Mouse (Mus musculus): Measurements from ENCODE around the gene Fbxo48. TPM values are rescaled to one million over a fixed set of nuclear protein-coding genes. Genes with fewer than 3 reads are reported as not detected.

The Fbxo48 gene
- polyA plus RNA-seq (2015; fragmentation: Nextera tagmentation; extraction: Ambion mirVana): 1.4 TPM in 2 replicates

DNA sequence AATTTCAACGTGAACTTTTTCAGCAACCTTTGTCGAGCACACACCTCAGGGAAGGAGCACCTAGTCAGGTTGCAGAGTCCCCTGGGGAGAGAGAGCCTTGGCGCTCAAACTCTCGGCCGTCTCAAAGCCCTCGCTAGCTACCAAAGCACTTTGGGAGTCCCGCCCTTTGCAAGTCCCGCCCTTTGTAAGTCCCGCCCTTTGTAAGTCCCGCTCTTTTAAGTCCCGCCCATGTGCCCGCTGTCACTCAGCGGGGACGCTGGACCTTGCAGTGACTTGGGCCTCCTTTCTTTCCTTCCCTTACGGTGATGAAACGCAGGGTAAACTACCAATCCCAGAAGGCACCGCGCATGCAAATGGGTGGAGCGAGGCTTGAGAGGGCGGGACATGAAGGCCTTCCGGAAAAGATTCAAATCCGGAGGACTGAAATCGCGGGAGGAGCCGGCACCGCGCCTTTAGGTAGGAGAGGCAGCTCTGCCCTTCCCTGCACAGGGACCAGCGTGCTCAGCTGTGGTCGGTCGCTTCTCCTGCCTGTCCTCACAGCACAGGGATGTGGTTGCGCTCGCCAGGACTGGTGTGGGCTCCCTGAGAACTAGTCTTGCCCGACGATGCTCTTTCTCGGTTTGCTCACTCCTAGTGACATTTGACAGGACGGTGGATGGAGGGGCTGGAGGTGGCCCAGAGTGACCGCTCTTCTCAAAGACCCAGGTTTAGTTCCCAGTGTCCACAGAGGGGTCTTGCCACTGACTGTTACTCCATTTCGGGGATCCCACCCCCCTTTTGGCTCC lies at the start of gene Fbxo48:
Gene Fbxo48 (plus strand): TSS at position 400 of the 785 bp plus-strand sequence.
- peaks cover 15% of the 10 kb centered on the region for H3K4me1 ChIP-seq (replicated peaks; ENCODE audit: control insufficient read depth, insufficient read depth, low read length)
- H3K4me3 ChIP-seq (ENCODE audit: low read length): peak within 1 kb of the TSS; percentile 70
- H3K9ac ChIP-seq (ENCODE audit: low read length): peak within 1 kb of the TSS; percentile 86
- peak within 1 kb of the TSS; percentile 92 for H3K4me2 ChIP-seq (ENCODE audit: low read depth, low read length)
- WGBS: under 1% methylated on average over 38 of the region's 38 CpGs
- H3K36me3 ChIP-seq (ENCODE audit: control insufficient read depth, insufficient read depth, low read length): no peaks in the 10 kb centered on the region
- H3K27me3 ChIP-seq (ENCODE audit: control insufficient read depth, insufficient read depth, low read depth, low read length): no peaks in the 10 kb centered on the region
- peak within 1 kb of the TSS; percentile 55 for H3K27ac ChIP-seq (ENCODE audit: low read length)
- H3K9me3 ChIP-seq (ENCODE audit: control insufficient read depth, low read length): no peaks in the 10 kb centered on the region
- ATAC-seq (ENCODE audit: low read depth): peak; percentile 99

- ATAC-seq (ENCODE audit: low read depth): peak; percentile 57; the same call in 1 of the 2 replicates
Observed at GRCm38 (mm10) chr11:16904302-16905011, 46.7 kb upstream of the Fbxo48 start.

GRCm38 (mm10) chr11:16905012-16905332 lies 46.2 kb upstream of the Fbxo48 start:
- WGBS: 56% methylated on average over 3 of the region's 3 CpGs
- H3K9me3 ChIP-seq (ENCODE audit: control insufficient read depth, low read length): no peaks in the 10 kb centered on the region
- ATAC-seq (ENCODE audit: low read depth): no peak

More at GRCm38 (mm10) chr11:16904302-16905011, 46.7 kb upstream of the Fbxo48 start:
- Histone ChIP-seq H3K27ac (ENCODE audit: low read length) (no peak overlapping the region), H3K36me3 (ENCODE audit: control insufficient read depth, insufficient read depth, low read length) (no peaks in the 10 kb centered on the region; the same call in 1 of the 2 replicates), H3K9ac (ENCODE audit: low read length) (no peak overlapping the region), H3K4me1 (replicated peaks; ENCODE audit: control insufficient read depth, insufficient read depth, low read length) (no peaks in the 10 kb centered on the region), H3K9me3 (ENCODE audit: control insufficient read depth, low read length) (no peaks in the 10 kb centered on the region), H3K4me2 (ENCODE audit: low read depth, low read length) (no peak overlapping the region), H3K4me3 (ENCODE audit: low read length) (no peak overlapping the region), H3K27me3 (ENCODE audit: control insufficient read depth, insufficient read depth, low read depth, low read length) (no peaks in the 10 kb centered on the region)
- WGBS: 71% methylated on average over 8 of the region's 8 CpGs

DNA sequence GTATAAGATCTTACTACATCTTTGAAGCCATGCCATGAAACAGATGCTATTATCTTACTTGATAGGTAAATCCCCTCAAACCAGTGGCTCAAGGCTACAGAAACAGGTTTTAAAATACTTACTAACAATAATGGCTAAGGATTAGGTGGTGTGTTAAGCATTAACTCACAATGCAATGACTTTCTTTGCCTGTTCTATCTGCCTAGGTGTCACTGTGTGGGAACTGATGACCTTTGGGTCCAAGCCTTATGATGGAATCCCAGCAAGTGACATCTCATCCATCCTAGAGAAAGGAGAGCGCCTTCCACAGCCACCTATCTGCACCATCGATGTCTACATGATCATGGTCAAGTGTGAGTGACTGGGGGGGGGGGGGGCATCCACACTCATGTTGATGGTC lies 44.6 kb upstream of the Fbxo48 start:
- no peaks in the 10 kb centered on the region for H3K9me3 ChIP-seq (ENCODE audit: control insufficient read depth, low read length)
- H3K27me3 ChIP-seq (ENCODE audit: control insufficient read depth, insufficient read depth, low read depth, low read length): no peaks in the 10 kb centered on the region
- no peaks in the 10 kb centered on the region for H3K4me1 ChIP-seq (replicated peaks; ENCODE audit: control insufficient read depth, insufficient read depth, low read length)
- H3K4me3 ChIP-seq (ENCODE audit: low read length): no peak overlapping the region
- WGBS: 86% methylated on average over 2 of the region's 2 CpGs
- H3K4me2 ChIP-seq (ENCODE audit: low read depth, low read length): no peak overlapping the region
- H3K27ac ChIP-seq (ENCODE audit: low read length): no peak overlapping the region
- no peak for ATAC-seq (ENCODE audit: low read depth)
- H3K36me3 ChIP-seq (ENCODE audit: control insufficient read depth, insufficient read depth, low read length): peaks cover under 1% of the 10 kb centered on the region
- H3K9ac ChIP-seq (ENCODE audit: low read length): no peak overlapping the region

More at GRCm38 (mm10) chr11:16905012-16905332, 46.2 kb upstream of the Fbxo48 start:
- no peaks in the 10 kb centered on the region for H3K4me1 ChIP-seq (replicated peaks; ENCODE audit: control insufficient read depth, insufficient read depth, low read length)
- no peak overlapping the region for H3K9ac ChIP-seq (ENCODE audit: low read length)
- no peaks in the 10 kb centered on the region; the same call in 1 of the 2 replicates for H3K36me3 ChIP-seq (ENCODE audit: control insufficient read depth, insufficient read depth, low read length)
- no peaks in the 10 kb centered on the region for H3K27me3 ChIP-seq (ENCODE audit: control insufficient read depth, insufficient read depth, low read depth, low read length)
- H3K4me3 ChIP-seq (ENCODE audit: low read length): no peak overlapping the region
- H3K27ac ChIP-seq (ENCODE audit: low read length): no peak overlapping the region
- no peak overlapping the region for H3K4me2 ChIP-seq (ENCODE audit: low read depth, low read length)

GRCm38 (mm10) chr11:16907517-16908129 lies 43.6 kb upstream of the Fbxo48 start:
- ATAC-seq (ENCODE audit: low read depth): no peak
- H3K4me2 ChIP-seq (ENCODE audit: low read depth, low read length): no peak overlapping the region
- H3K9me3 ChIP-seq (ENCODE audit: control insufficient read depth, low read length): no peaks in the 10 kb centered on the region
- no peak overlapping the region for H3K9ac ChIP-seq (ENCODE audit: low read length)
- no peak overlapping the region for H3K4me3 ChIP-seq (ENCODE audit: low read length)
- WGBS: 85% methylated on average over 1 of the region's 1 CpGs
- no peak overlapping the region for H3K27ac ChIP-seq (ENCODE audit: low read length)
- H3K4me1 ChIP-seq (replicated peaks; ENCODE audit: control insufficient read depth, insufficient read depth, low read length): no peaks in the 10 kb centered on the region
- H3K27me3 ChIP-seq (ENCODE audit: control insufficient read depth, insufficient read depth, low read depth, low read length): no peaks in the 10 kb centered on the region
- H3K36me3 ChIP-seq (ENCODE audit: control insufficient read depth, insufficient read depth, low read length): peaks cover 3% of the 10 kb centered on the region

GRCm38 (mm10) chr11:16914756-16915155 lies 36.4 kb upstream of the Fbxo48 start:
- H3K4me2 ChIP-seq (ENCODE audit: low read depth, low read length): no peak overlapping the region
- no peaks in the 10 kb centered on the region for H3K9me3 ChIP-seq (ENCODE audit: control insufficient read depth, low read length)
- no peak overlapping the region for H3K27ac ChIP-seq (ENCODE audit: low read length)
- H3K36me3 ChIP-seq (ENCODE audit: control insufficient read depth, insufficient read depth, low read length): peaks cover 3% of the 10 kb centered on the region; the same call in 1 of the 2 replicates
- H3K9ac ChIP-seq (ENCODE audit: low read length): no peak overlapping the region
- H3K4me3 ChIP-seq (ENCODE audit: low read length): no peak overlapping the region
- H3K4me1 ChIP-seq (replicated peaks; ENCODE audit: control insufficient read depth, insufficient read depth, low read length): no peaks in the 10 kb centered on the region
- ATAC-seq (ENCODE audit: low read depth): no peak
- no peaks in the 10 kb centered on the region for H3K27me3 ChIP-seq (ENCODE audit: control insufficient read depth, insufficient read depth, low read depth, low read length)
- 83% methylated on average over 3 of the region's 3 CpGs for WGBS

DNA sequence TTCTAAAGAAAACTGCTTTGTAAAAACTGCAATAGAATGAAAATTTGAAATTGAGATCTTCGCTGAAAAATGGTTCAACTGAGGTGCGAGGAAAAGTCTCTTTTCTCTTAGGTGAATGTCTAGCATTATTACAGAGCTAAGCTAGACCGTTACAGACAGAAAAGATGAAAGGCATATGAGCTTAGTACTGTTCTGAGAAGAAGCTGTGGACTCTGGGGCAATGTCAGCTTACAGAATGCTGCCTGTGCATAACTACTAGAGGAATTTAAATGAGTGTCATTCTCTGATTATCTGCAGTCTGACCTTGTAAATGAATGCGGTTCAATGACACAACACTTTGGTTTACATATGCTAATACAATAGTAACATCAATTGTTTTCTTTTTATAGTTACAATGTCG lies 35.3 kb upstream of the Fbxo48 start:
- 73% methylated on average over 5 of the region's 5 CpGs for WGBS
- no peak overlapping the region for H3K4me3 ChIP-seq (ENCODE audit: low read length)
- H3K4me1 ChIP-seq (replicated peaks; ENCODE audit: control insufficient read depth, insufficient read depth, low read length): no peaks in the 10 kb centered on the region
- H3K9ac ChIP-seq (ENCODE audit: low read length): no peak overlapping the region
- H3K4me2 ChIP-seq (ENCODE audit: low read depth, low read length): no peak overlapping the region
- no peaks in the 10 kb centered on the region for H3K27me3 ChIP-seq (ENCODE audit: control insufficient read depth, insufficient read depth, low read depth, low read length)
- no peak overlapping the region for H3K27ac ChIP-seq (ENCODE audit: low read length)
- no peak for ATAC-seq (ENCODE audit: low read depth)
- H3K9me3 ChIP-seq (ENCODE audit: control insufficient read depth, low read length): no peaks in the 10 kb centered on the region
- H3K36me3 ChIP-seq (ENCODE audit: control insufficient read depth, insufficient read depth, low read length): peaks cover 3% of the 10 kb centered on the region; the same call in 1 of the 2 replicates

DNA sequence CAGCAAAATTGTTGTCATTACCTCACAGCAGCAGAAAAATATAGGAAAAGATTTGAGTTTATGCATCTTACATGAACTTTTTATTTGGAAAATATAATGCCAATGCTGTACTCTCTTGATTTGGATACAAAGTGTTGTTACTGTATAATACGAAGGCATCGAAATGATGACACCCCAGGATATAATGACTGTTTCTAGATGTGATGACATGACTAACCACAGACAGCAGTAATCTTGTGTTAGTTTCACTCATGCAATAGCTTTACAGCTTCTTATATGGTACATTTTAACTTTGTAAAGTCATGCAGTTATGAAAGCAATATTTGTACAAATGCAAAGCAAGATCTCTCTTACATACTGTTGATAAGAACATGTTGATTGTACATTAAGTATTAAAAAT lies 33.7 kb upstream of the Fbxo48 start:
- no peak overlapping the region for H3K4me2 ChIP-seq (ENCODE audit: low read depth, low read length)
- H3K9ac ChIP-seq (ENCODE audit: low read length): no peak overlapping the region
- ATAC-seq (ENCODE audit: low read depth): no peak
- H3K4me1 ChIP-seq (replicated peaks; ENCODE audit: control insufficient read depth, insufficient read depth, low read length): no peaks in the 10 kb centered on the region
- no peaks in the 10 kb centered on the region for H3K27me3 ChIP-seq (ENCODE audit: control insufficient read depth, insufficient read depth, low read depth, low read length)
- H3K9me3 ChIP-seq (ENCODE audit: control insufficient read depth, low read length): no peaks in the 10 kb centered on the region
- 86% methylated on average over 2 of the region's 2 CpGs for WGBS
- no peak overlapping the region for H3K27ac ChIP-seq (ENCODE audit: low read length)
- H3K4me3 ChIP-seq (ENCODE audit: low read length): no peak overlapping the region
- no peaks in the 10 kb centered on the region for H3K36me3 ChIP-seq (ENCODE audit: control insufficient read depth, insufficient read depth, low read length)

DNA sequence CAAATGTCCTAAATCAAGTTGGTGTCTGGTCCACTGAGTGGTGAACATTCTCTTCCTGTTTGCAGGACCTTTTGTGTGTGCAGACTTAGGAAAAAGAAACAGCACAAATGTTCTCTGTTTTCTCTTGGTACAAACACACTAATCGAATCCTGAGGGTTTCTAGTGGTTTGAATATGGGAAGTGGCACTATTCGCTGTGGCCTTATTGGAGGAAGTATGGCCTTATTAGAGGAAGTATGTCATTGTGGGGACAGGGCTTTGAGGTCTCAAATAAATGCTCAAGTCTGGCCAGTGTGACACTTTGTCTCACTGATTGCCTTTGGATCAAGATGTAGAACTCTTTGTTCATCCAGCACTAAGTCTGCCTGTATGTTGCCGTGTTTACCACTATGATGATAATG lies 19.0 kb upstream of the Fbxo48 start:
- H3K27ac ChIP-seq (ENCODE audit: low read length): no peak overlapping the region
- H3K27me3 ChIP-seq (ENCODE audit: control insufficient read depth, insufficient read depth, low read depth, low read length): no peaks in the 10 kb centered on the region
- H3K9me3 ChIP-seq (ENCODE audit: control insufficient read depth, low read length): no peaks in the 10 kb centered on the region
- no peaks in the 10 kb centered on the region for H3K4me1 ChIP-seq (replicated peaks; ENCODE audit: control insufficient read depth, insufficient read depth, low read length)
- 89% methylated on average over 3 of the region's 3 CpGs for WGBS
- H3K9ac ChIP-seq (ENCODE audit: low read length): no peak overlapping the region
- no peak overlapping the region for H3K4me3 ChIP-seq (ENCODE audit: low read length)
- no peak for ATAC-seq (ENCODE audit: low read depth)
- no peak overlapping the region for H3K4me2 ChIP-seq (ENCODE audit: low read depth, low read length)
- no peaks in the 10 kb centered on the region for H3K36me3 ChIP-seq (ENCODE audit: control insufficient read depth, insufficient read depth, low read length)

Data from lung, embryonic 16.5 days (tissue).